Mouse (Mus musculus) cerebellum, adult 2 months (tissue): ENCODE data around the gene Casp3.

ENCODE experiments used
- CTCF ChIP-seq: fragments of 200-500 bp; IDR thresholded peaks from 2 replicates; pipeline ENCODE4 v1.5.1; 2011; ENCODE audit warnings: low read depth, mild to moderate bottlenecking, control low read depth, low read length, moderate library complexity, borderline replicate concordance; ENCODE audit not compliant: insufficient read depth
- POLR2A ChIP-seq: fragments of 200-500 bp; IDR thresholded peaks from 2 replicates; pipeline ENCODE4 v1.6.1; 2011; ENCODE audit warnings: low read length, control low read depth, borderline replicate concordance; ENCODE audit not compliant: insufficient read depth

GRCm38 (mm10) chr8:46595593-46595992, 21.5 kb upstream of the Casp3 start:
- TF ChIP-seq CTCF (no peak), POLR2A (no peak)
